Mouse (Mus musculus) large intestine, adult 2 months (tissue): Measurements from ENCODE around the gene Gm20738. TPM values are rescaled to one million over a fixed set of nuclear protein-coding genes. Genes with fewer than 3 reads are reported as not detected.
"Not testable (repeated sequence)": the region's sequence is repeated elsewhere in the genome, so short reads cannot be mapped to it uniquely, and the experiment has no call there.

Experiments
- DNase-seq: peaks from one replicate; pipeline ENCODE4 v3.0.0-alpha.2; 2012; ENCODE audit warnings: low read depth, low spot score
- WGBS: fragments of 180-500 bp; shearing (Covaris S2); methylation state at CpG from one replicate; pipeline ENCODE4 v1.1.7; 2018; 5-methylcytosine and 5-hydroxymethylcytosine counted together
- polyA plus RNA-seq: library from polyadenylated mRNA; depleted of rRNA; stranded (reverse); fragments of >200 nt; gene quantifications from 2 replicates; pipeline ENCODE4 v1.2.3, GENCODE M21; 2012; rRNA removed

The Gm20738 gene
- polyA plus RNA-seq, result not detected in 2 replicates

DNA sequence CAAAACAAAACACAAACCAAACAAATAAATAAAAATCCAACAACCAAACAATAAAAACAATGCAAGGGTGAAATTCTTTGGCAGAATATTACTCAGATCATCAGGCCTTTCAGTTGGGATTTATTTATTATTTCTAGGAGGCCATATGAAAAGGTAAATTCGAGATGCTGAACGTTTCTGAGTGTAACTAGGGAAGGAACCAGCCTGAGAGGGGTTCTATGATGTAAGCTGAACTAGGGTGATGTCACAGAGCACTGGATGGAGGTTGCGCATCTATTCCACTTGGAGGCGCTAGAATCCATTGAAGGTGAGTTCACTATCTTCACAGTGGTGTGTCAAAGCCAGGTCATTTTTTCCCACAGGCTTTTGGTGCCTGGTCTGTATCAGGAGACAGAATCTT lies at the start of gene Gm20738:
Gene Gm20738, plus strand, starts transcription at position 301 of the 400 bp plus-strand sequence.
- 63% methylated on average over 3 of the region's 4 CpGs for WGBS

More for the DNA sequence above, at the start of gene Gm20738:
- not testable (repeated sequence) for DNase-seq
